Mouse (Mus musculus): ENCODE results near the gene Mrps35.
A peak's percentile ranks its signal among the peaks of the same experiment; 100 is the strongest.

Gene Mrps35

GRCm38 (mm10) chr6:147029591-147029990 is 13.0 kb upstream of the Mrps35 start:
- no peak for DNase-seq (ENCODE audit: low spot score in 2 of 2)

GRCm38 (mm10) chr6:147030096-147030885 is 12.3 kb upstream of the Mrps35 start:
- DNase-seq (ENCODE audit: low spot score in 2 of 2), result no peak

- DNase-seq (ENCODE audit: low spot score in 2 of 2), result no peak
Observed at GRCm38 (mm10) chr6:147032303-147032925, 10.2 kb upstream of the Mrps35 start, which contains the start of gene Rep15. Rep15 (plus strand) TSS chr6:147032584.

- no peak for DNase-seq (ENCODE audit: low spot score in 2 of 2)
Observed at GRCm38 (mm10) chr6:147043633-147044032, 1.1 kb downstream of the Mrps35 start.

GRCm38 (mm10) chr6:147049239-147049805 is 6.8 kb downstream of the Mrps35 start:
- DNase-seq (ENCODE audit: low spot score in 2 of 2), result no peak

- DNase-seq (ENCODE audit: low spot score in 2 of 2), result no peak
Observed at GRCm38 (mm10) chr6:147051666-147052065, 9.1 kb downstream of the Mrps35 start.

GRCm38 (mm10) chr6:147052440-147052839 is 9.9 kb downstream of the Mrps35 start:
- no peak for DNase-seq (ENCODE audit: low spot score in 2 of 2)

GRCm38 (mm10) chr6:147053785-147054646 is 11.5 kb downstream of the Mrps35 start:
- no peak for DNase-seq (ENCODE audit: low spot score in 2 of 2)

- DNase-seq (ENCODE audit: low spot score in 2 of 2), result no peak
Observed at GRCm38 (mm10) chr6:147055374-147055977, 12.9 kb downstream of the Mrps35 start.

- no peak for DNase-seq (ENCODE audit: low spot score in 2 of 2)
Observed at GRCm38 (mm10) chr6:147059326-147059725, 16.8 kb downstream of the Mrps35 start.

GRCm38 (mm10) chr6:147061630-147062029 is 19.1 kb downstream of the Mrps35 start:
- peak in 1 of 2 experiments; percentile 43 for DNase-seq (ENCODE audit: low spot score in 2 of 2)

GRCm38 (mm10) chr6:147062034-147062433 is 19.5 kb downstream of the Mrps35 start:
- peak in 1 of 2 experiments; percentile 36 for DNase-seq (ENCODE audit: low spot score in 2 of 2)

- peak in 1 of 2 experiments; percentile 39 for DNase-seq (ENCODE audit: low spot score in 2 of 2)
Observed at GRCm38 (mm10) chr6:147062694-147063093, 20.1 kb downstream of the Mrps35 start.

GRCm38 (mm10) chr6:147064226-147064943 is 21.8 kb downstream of the Mrps35 start:
- no peak for DNase-seq (ENCODE audit: low spot score in 2 of 2)

- DNase-seq (ENCODE audit: low spot score in 2 of 2), result no peak
Observed at GRCm38 (mm10) chr6:147064944-147065261, 22.3 kb downstream of the Mrps35 start.

GRCm38 (mm10) chr6:147075808-147076387 is 33.3 kb downstream of the Mrps35 start:
- no peak for DNase-seq (ENCODE audit: low spot score in 2 of 2)

GRCm38 (mm10) chr6:147076878-147077277 is 34.3 kb downstream of the Mrps35 start:
- no peak for DNase-seq (ENCODE audit: low spot score in 2 of 2)

GRCm38 (mm10) chr6:147079919-147080318 is 37.4 kb downstream of the Mrps35 start:
- DNase-seq (ENCODE audit: low spot score in 2 of 2), result no peak

- no peak for DNase-seq (ENCODE audit: low spot score in 2 of 2)
Observed at GRCm38 (mm10) chr6:147085398-147086040, 43.0 kb downstream of the Mrps35 start.

Measured in urinary bladder, postnatal 4 days (tissue).